Mouse (Mus musculus) cerebellum, adult 2 months (tissue): ENCODE data around the gene 4930432M17Rik. TPM values are rescaled to one million over a fixed set of nuclear protein-coding genes. Genes with fewer than 3 reads are reported as not detected.

ENCODE experiments used
- DNase-seq, 2 experiments: peaks; one replicate each; pipeline ENCODE4 v3.0.0; 2021
- H3K27ac ChIP-seq: fragments of 200-500 bp; 2 replicates; pipeline ENCODE4 v1.5.1; 2012; ENCODE audit warnings: low read length, control low read depth, inconsistent platforms; ENCODE audit not compliant: insufficient read depth
- H3K27me3 ChIP-seq: fragments of 200-500 bp; 2 replicates; pipeline ENCODE4 v1.6.1; 2012; ENCODE audit warnings: inconsistent platforms, mild to moderate bottlenecking, low read length, moderate library complexity; ENCODE audit not compliant: control insufficient read depth, insufficient read depth
- H3K4me1 ChIP-seq: fragments of 200-500 bp; 2 replicates; pipeline ENCODE4 v1.6.1; 2011; ENCODE audit warnings: low read length; ENCODE audit not compliant: control insufficient read depth, insufficient read depth
- H3K4me3 ChIP-seq: fragments of 200-500 bp; replicated peaks from 2 replicates; pipeline ENCODE3; 2011; ENCODE audit warnings: mild to moderate bottlenecking, low read depth, low read length, control low read depth; ENCODE audit not compliant: insufficient read depth
- CTCF ChIP-seq: fragments of 200-500 bp; IDR thresholded peaks from 2 replicates; pipeline ENCODE4 v1.5.1; 2011; ENCODE audit warnings: low read depth, mild to moderate bottlenecking, control low read depth, low read length, moderate library complexity, borderline replicate concordance; ENCODE audit not compliant: insufficient read depth
- POLR2A ChIP-seq: fragments of 200-500 bp; IDR thresholded peaks from 2 replicates; pipeline ENCODE4 v1.6.1; 2011; ENCODE audit warnings: low read length, control low read depth, borderline replicate concordance; ENCODE audit not compliant: insufficient read depth
- WGBS: fragments of 180-500 bp; shearing (Covaris S2); methylation state at CpG from one replicate; pipeline ENCODE4 v1.1.7; 2018; 5-methylcytosine and 5-hydroxymethylcytosine counted together
- polyA plus RNA-seq: library from polyadenylated mRNA; depleted of rRNA; stranded (reverse); fragments of >200 nt; gene quantifications from 2 replicates; pipeline ENCODE4 v1.2.3, GENCODE M21; 2012

Gene 4930432M17Rik
- polyA plus RNA-seq, 1 experiment = not detected

- TF ChIP-seq POLR2A = no peak
- no peak for TF ChIP-seq CTCF
- Histone ChIP-seq H3K27ac (no peak overlapping the region), H3K27me3 (no peaks in the 10 kb centered on the region), H3K4me3 (no peak overlapping the region), H3K4me1 (no peaks in the 10 kb centered on the region)
- DNase-seq = no peak
- WGBS = 50% methylated on average over 4 of the region's 4 CpGs
These were observed 8.4 kb downstream of the 4930432M17Rik start for GRCm38 (mm10) chr3:121678935-121679334.

GRCm38 (mm10) chr3:121679443-121679842 lies 8.9 kb downstream of the 4930432M17Rik start:
- no peaks in the 10 kb centered on the region for H3K27me3 ChIP-seq
- 60% methylated on average over 3 of the region's 3 CpGs for whole genome bisulfite sequencing
- TF ChIP-seq CTCF (no peak), POLR2A (no peak)
- H3K4me3 ChIP-seq = no peak overlapping the region
- H3K27ac ChIP-seq = no peak overlapping the region
- no peaks in the 10 kb centered on the region for H3K4me1 ChIP-seq
- no peak for DNase-seq

- H3K27ac ChIP-seq = no peak overlapping the region
- H3K4me3 ChIP-seq = no peak overlapping the region
- 80% methylated on average over 3 of the region's 3 CpGs for WGBS
- no peaks in the 10 kb centered on the region for H3K27me3 ChIP-seq
- H3K4me1 ChIP-seq = no peaks in the 10 kb centered on the region
- no peak for TF ChIP-seq CTCF
- TF ChIP-seq POLR2A = no peak
- DNase-seq = no peak
These were observed 9.6 kb downstream of the 4930432M17Rik start for GRCm38 (mm10) chr3:121680187-121680586.

- Histone ChIP-seq H3K27ac (no peak overlapping the region), H3K4me1 (no peaks in the 10 kb centered on the region), H3K4me3 (no peak overlapping the region), H3K27me3 (no peaks in the 10 kb centered on the region)
- DNase-seq = no peak
- WGBS = 82% methylated on average over 10 of the region's 10 CpGs
- TF ChIP-seq CTCF (no peak), POLR2A (no peak)
These were observed 12.2 kb downstream of the 4930432M17Rik start for GRCm38 (mm10) chr3:121682439-121683411.

- TF ChIP-seq CTCF = no peak
- no peak for TF ChIP-seq POLR2A
- WGBS = 78% methylated on average over 4 of the region's 4 CpGs
- Histone ChIP-seq H3K27ac (no peak overlapping the region), H3K4me3 (no peak overlapping the region), H3K4me1 (no peaks in the 10 kb centered on the region), H3K27me3 (no peaks in the 10 kb centered on the region)
- DNase-seq = no peak
These were observed 14.0 kb downstream of the 4930432M17Rik start for GRCm38 (mm10) chr3:121684552-121684951.

GRCm38 (mm10) chr3:121684963-121685362 lies 14.4 kb downstream of the 4930432M17Rik start:
- no peak for DNase-seq
- no peak for TF ChIP-seq POLR2A
- TF ChIP-seq CTCF = no peak
- 88% methylated on average over 4 of the region's 4 CpGs for WGBS
- Histone ChIP-seq H3K27me3 (no peaks in the 10 kb centered on the region), H3K27ac (no peak overlapping the region), H3K4me3 (no peak overlapping the region), H3K4me1 (no peaks in the 10 kb centered on the region)

- TF ChIP-seq POLR2A = no peak
- TF ChIP-seq CTCF = no peak
- WGBS = 85% methylated on average over 1 of the region's 1 CpGs
These were observed 15.4 kb downstream of the 4930432M17Rik start for GRCm38 (mm10) chr3:121685985-121686384.

GRCm38 (mm10) chr3:121686408-121686911 lies 15.9 kb downstream of the 4930432M17Rik start:
- Histone ChIP-seq H3K27ac (no peak overlapping the region), H3K27me3 (no peaks in the 10 kb centered on the region), H3K4me1 (no peaks in the 10 kb centered on the region), H3K4me3 (no peak overlapping the region)
- TF ChIP-seq CTCF = no peak
- no peak for TF ChIP-seq POLR2A
- peak; percentile 19 to 23 for DNase-seq
- 29% methylated on average over 4 of the region's 4 CpGs for WGBS

More at GRCm38 (mm10) chr3:121685985-121686384, 15.4 kb downstream of the 4930432M17Rik start:
- Histone ChIP-seq H3K4me1 (no peaks in the 10 kb centered on the region), H3K4me3 (no peak overlapping the region), H3K27me3 (no peaks in the 10 kb centered on the region), H3K27ac (no peak overlapping the region)
- DNase-seq = no peak
